ENCODE assay signal across 8 mouse cellular contexts in the genomic region with DNA sequence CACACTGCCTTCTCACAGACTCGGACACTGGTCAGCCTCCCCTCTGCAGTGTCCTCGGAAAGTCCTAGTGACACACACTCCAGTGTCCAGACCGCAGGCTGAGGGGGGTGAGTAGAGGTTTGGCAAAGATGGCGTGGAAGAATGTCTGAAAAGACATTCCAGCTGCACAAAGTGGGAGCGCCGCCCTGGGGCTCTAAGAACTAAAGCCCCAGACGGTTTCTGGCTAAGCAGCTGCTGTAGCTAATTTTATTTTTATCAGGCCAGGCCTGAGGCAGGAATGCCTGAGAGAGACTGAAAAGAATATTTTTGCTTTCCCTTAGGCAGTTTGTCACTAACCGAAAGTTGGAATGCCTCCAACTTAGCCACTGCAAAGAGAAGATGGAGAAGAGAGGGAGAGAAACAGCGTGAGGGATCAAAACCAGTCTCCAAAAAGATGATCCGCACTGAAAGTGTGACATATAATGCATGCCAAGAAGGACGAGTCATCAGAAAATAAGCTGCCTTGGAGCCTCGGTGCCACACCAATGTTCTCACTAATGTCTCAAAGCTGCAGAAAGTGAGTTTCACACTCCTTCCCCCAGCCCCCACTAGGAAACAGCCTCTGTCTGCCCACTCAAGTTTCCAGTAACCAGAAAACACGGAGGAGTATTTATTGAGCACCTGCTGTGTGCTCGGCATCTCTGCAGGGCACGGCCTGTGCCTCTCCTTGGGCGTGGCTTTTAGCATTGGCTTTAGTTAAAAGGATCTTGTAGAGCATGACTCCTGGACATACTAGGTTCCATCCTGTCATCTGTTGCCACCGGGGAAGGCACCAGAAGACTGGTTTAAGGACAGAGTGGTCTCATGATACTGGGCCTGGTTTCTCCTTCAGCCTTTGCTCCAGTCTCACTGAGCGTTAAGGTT. TPM values are rescaled to one million over a fixed set of nuclear protein-coding genes. Genes with fewer than 3 reads are reported as not detected.
A peak's percentile ranks its signal among the peaks of the same experiment; 100 is the strongest.
DNase-seq lines count a peak whose midpoint lies in the region; ATAC-seq lines count a peak whose summit lies in the region.

No protein-coding gene starts in this region.

- H3K36me3 ChIP-seq in hindbrain, embryonic 15.5 days: no peaks in the 10 kb centered on the region
- H3K36me3 ChIP-seq in hindbrain, embryonic 12.5 days: no peaks in the 10 kb centered on the region
- H3K36me3 ChIP-seq in intestine, embryonic 16.5 days (ENCODE audit: control insufficient read depth, insufficient read depth, low read length): no peaks in the 10 kb centered on the region
- peaks cover 4% of the 10 kb centered on the region; the same call in 1 of the 2 replicates for H3K36me3 ChIP-seq in lung, embryonic 15.5 days
- no peaks in the 10 kb centered on the region for H3K36me3 ChIP-seq in stomach, embryonic 16.5 days (ENCODE audit: control insufficient read depth, insufficient read depth, low read length)

- no peaks in the 10 kb centered on the region for H3K27me3 ChIP-seq in hindbrain, embryonic 15.5 days
- H3K27me3 ChIP-seq in hindbrain, embryonic 12.5 days: no peaks in the 10 kb centered on the region
- no peaks in the 10 kb centered on the region for H3K27me3 ChIP-seq in intestine, embryonic 16.5 days (replicated peaks; ENCODE audit: control insufficient read depth, insufficient read depth, low read length)
- H3K27me3 ChIP-seq in lung, embryonic 15.5 days: no peaks in the 10 kb centered on the region
- no peaks in the 10 kb centered on the region for H3K27me3 ChIP-seq in stomach, embryonic 16.5 days (ENCODE audit: control insufficient read depth, insufficient read depth, low read length)

- ATAC-seq in hindbrain, embryonic 15.5 days (ENCODE audit: low FRiP score, low read depth): peak; percentile 50; the same call in 1 of the 2 replicates
- ATAC-seq in hindbrain, embryonic 12.5 days (ENCODE audit: low FRiP score): no peak; the same call in 1 of the 2 replicates
- peak; percentile 56 for ATAC-seq in intestine, embryonic 16.5 days
- ATAC-seq in lung, embryonic 15.5 days (ENCODE audit: borderline replicate concordance, extremely low read depth, low FRiP score, low TSS enrichment): peak; percentile 68
- peak; percentile 18; the same call in 1 of the 2 replicates for ATAC-seq in stomach, embryonic 16.5 days (ENCODE audit: insufficient read depth, low FRiP score)

- H3K4me2 ChIP-seq in hindbrain, embryonic 15.5 days: no peak overlapping the region
- no peak overlapping the region for H3K4me2 ChIP-seq in hindbrain, embryonic 12.5 days (replicated peaks)
- no peak overlapping the region for H3K4me2 ChIP-seq in intestine, embryonic 16.5 days (ENCODE audit: low read depth, low read length)
- H3K4me2 ChIP-seq in lung, embryonic 15.5 days: peak overlapping the region; percentile 19
- no peak overlapping the region for H3K4me2 ChIP-seq in stomach, embryonic 16.5 days (ENCODE audit: low read depth, low read length)

- H3K9me3 ChIP-seq in hindbrain, embryonic 15.5 days: no peaks in the 10 kb centered on the region
- no peaks in the 10 kb centered on the region for H3K9me3 ChIP-seq in hindbrain, embryonic 12.5 days (replicated peaks)
- H3K9me3 ChIP-seq in intestine, embryonic 16.5 days (ENCODE audit: control insufficient read depth, low read length): no peaks in the 10 kb centered on the region
- no peaks in the 10 kb centered on the region for H3K9me3 ChIP-seq in lung, embryonic 15.5 days
- no peaks in the 10 kb centered on the region for H3K9me3 ChIP-seq in stomach, embryonic 16.5 days (replicated peaks; ENCODE audit: control insufficient read depth, low read length)

- H3K9ac ChIP-seq in hindbrain, embryonic 15.5 days: no peak overlapping the region
- H3K9ac ChIP-seq in hindbrain, embryonic 12.5 days: no peak overlapping the region
- H3K9ac ChIP-seq in intestine, embryonic 16.5 days (ENCODE audit: low read depth, low read length): no peak overlapping the region; the same call in 1 of the 2 replicates
- no peak overlapping the region for H3K9ac ChIP-seq in lung, embryonic 15.5 days
- no peak overlapping the region for H3K9ac ChIP-seq in stomach, embryonic 16.5 days (ENCODE audit: low read length)

- WGBS in hindbrain, embryonic 15.5 days: 54% methylated on average over 18 of the region's 18 CpGs
- 70% methylated on average over 18 of the region's 18 CpGs for WGBS in hindbrain, embryonic 12.5 days
- 58% methylated on average over 18 of the region's 18 CpGs for WGBS in intestine, embryonic 16.5 days
- WGBS in lung, embryonic 15.5 days: 52% methylated on average over 18 of the region's 18 CpGs
- 58% methylated on average over 18 of the region's 18 CpGs for WGBS in stomach, embryonic 16.5 days

- no peak overlapping the region for H3K4me3 ChIP-seq in hindbrain, embryonic 15.5 days
- no peak overlapping the region for H3K4me3 ChIP-seq in hindbrain, embryonic 12.5 days
- H3K4me3 ChIP-seq in intestine, embryonic 16.5 days (ENCODE audit: low read length): no peak overlapping the region
- H3K4me3 ChIP-seq in lung, embryonic 15.5 days: no peak overlapping the region
- no peak overlapping the region for H3K4me3 ChIP-seq in stomach, embryonic 16.5 days (replicated peaks; ENCODE audit: low read length)

- H3K4me1 ChIP-seq in hindbrain, embryonic 15.5 days (replicated peaks): peaks cover 6% of the 10 kb centered on the region; the same call in 1 of the 2 replicates
- H3K4me1 ChIP-seq in hindbrain, embryonic 12.5 days: peaks cover 7% of the 10 kb centered on the region; the same call in 1 of the 2 replicates
- 0 out of 2 replicates have a peak, but pooled peaks cover 4% of the 10 kb centered on the region for H3K4me1 ChIP-seq in intestine, embryonic 16.5 days (ENCODE audit: control insufficient read depth, insufficient read depth, low read length)
- peaks cover 12% of the 10 kb centered on the region; the same call in 1 of the 2 replicates for H3K4me1 ChIP-seq in lung, embryonic 15.5 days
- peaks cover 5% of the 10 kb centered on the region for H3K4me1 ChIP-seq in stomach, embryonic 16.5 days (ENCODE audit: control insufficient read depth, insufficient read depth, low read length)

- peak overlapping the region; percentile 42 for H3K27ac ChIP-seq in hindbrain, embryonic 15.5 days (replicated peaks)
- H3K27ac ChIP-seq in hindbrain, embryonic 12.5 days: no peak overlapping the region
- peak overlapping the region; percentile 49 for H3K27ac ChIP-seq in intestine, embryonic 16.5 days (ENCODE audit: low read length)
- H3K27ac ChIP-seq in lung, embryonic 15.5 days: peak overlapping the region; percentile 65
- peak overlapping the region; percentile 62 for H3K27ac ChIP-seq in stomach, embryonic 16.5 days (ENCODE audit: low read length)

- peak; percentile 80 for DNase-seq in brain, adult 2 months (ENCODE audit: low read depth, low spot score)
- DNase-seq in gastrocnemius, postnatal 10 days: peak; percentile 64
- no peak for DNase-seq in thymus, postnatal 25 days

RNA-seq across cellular contexts. Expression of a gene that starts 24.5 kb away (rescaled TPM):
- 11.0 and 11.8 TPM in 2 replicates for polyA plus RNA-seq in hindbrain, embryonic 15.5 days (2015; fragmentation: Nextera tagmentation; extraction: Ambion mirVana)
- 13.0 and 13.6 TPM in 2 replicates for polyA plus RNA-seq in hindbrain, embryonic 12.5 days (2016; fragmentation: Nextera tagmentation; extraction: Ambion mirVana)
- total RNA-seq in gastrocnemius, postnatal 10 days (2021): 10 to 100 TPM; 12.6 to 17.3 TPM
- polyA plus RNA-seq in intestine, embryonic 16.5 days (2015; fragmentation: Nextera tagmentation; extraction: Ambion mirVana): 7.0 and 7.1 TPM in 2 replicates
- polyA plus RNA-seq in lung, embryonic 15.5 days (2015; fragmentation: Nextera tagmentation; extraction: Ambion mirVana): 12.9 and 13.8 TPM in 2 replicates
- polyA plus RNA-seq in stomach, embryonic 16.5 days (2015; fragmentation: Nextera tagmentation; extraction: Ambion mirVana): 8.4 and 10.6 TPM in 2 replicates

RNA-seq across cellular contexts. Expression of a gene that starts 34.9 kb away (rescaled TPM):
- polyA plus RNA-seq in hindbrain, embryonic 15.5 days (2015; fragmentation: Nextera tagmentation; extraction: Ambion mirVana): 3.4 TPM in 2 replicates
- polyA plus RNA-seq in hindbrain, embryonic 12.5 days (2016; fragmentation: Nextera tagmentation; extraction: Ambion mirVana): 3.2 and 3.6 TPM in 2 replicates
- 1 to 10 TPM; 3.8 to 4.0 TPM for total RNA-seq in gastrocnemius, postnatal 10 days (2021)
- polyA plus RNA-seq in intestine, embryonic 16.5 days (2015; fragmentation: Nextera tagmentation; extraction: Ambion mirVana): 5.2 and 5.4 TPM in 2 replicates
- 2.5 TPM in 2 replicates for polyA plus RNA-seq in lung, embryonic 15.5 days (2015; fragmentation: Nextera tagmentation; extraction: Ambion mirVana)
- polyA plus RNA-seq in stomach, embryonic 16.5 days (2015; fragmentation: Nextera tagmentation; extraction: Ambion mirVana): 3.9 TPM in 2 replicates
